Mouse (Mus musculus): ENCODE results near the gene Pcolce.
A peak's percentile ranks its signal among the peaks of the same experiment; 100 is the strongest.
"Not testable (repeated sequence)": the region's sequence is repeated elsewhere in the genome, so short reads cannot be mapped to it uniquely, and the experiment has no call there.

Gene Pcolce

GRCm38 (mm10) chr5:137629306-137629721, 15.7 kb upstream of the Pcolce start:
- DNase-seq (ENCODE audit: extremely low spot score), result no peak

GRCm38 (mm10) chr5:137628498-137629305, 15.1 kb upstream of the Pcolce start, which contains the start of the genes Fbxo24, Lrch4 and Gm20605:
TSS of gene Fbxo24 (minus strand) at chr5:137629002.
TSS of gene Lrch4 (plus strand) at chr5:137629121.
TSS of gene Gm20605 (plus strand) at chr5:137629175.
- DNase-seq (ENCODE audit: extremely low spot score), result peak; percentile 99

- DNase-seq (ENCODE audit: extremely low spot score), result no peak
Measured at GRCm38 (mm10) chr5:137627991-137628390, 14.4 kb upstream of the Pcolce start.

GRCm38 (mm10) chr5:137623937-137624530, 10.4 kb upstream of the Pcolce start:
- no peak for DNase-seq (ENCODE audit: extremely low spot score)

DNA sequence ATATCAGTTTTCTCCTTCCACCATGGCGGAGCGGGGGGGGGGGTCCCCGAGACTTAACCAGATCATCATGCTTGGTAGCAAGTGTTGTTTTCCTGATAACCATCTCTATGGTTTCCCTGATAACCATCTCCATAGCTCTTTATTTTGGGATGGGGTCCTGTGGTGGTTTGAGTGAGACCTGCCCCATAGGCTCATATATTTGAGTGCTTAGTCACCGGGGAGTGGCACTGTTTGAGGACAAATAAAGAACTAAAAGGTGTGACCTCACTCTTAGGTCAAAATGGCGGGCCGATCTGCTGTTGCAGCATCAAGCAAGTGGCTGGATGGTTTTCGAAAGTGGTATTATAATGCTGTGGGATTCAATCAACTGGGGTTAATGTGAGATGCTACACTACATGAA, 1.8 kb upstream of the Pcolce start:
- no peak for DNase-seq (ENCODE audit: extremely low spot score)

- DNase-seq (ENCODE audit: extremely low spot score), result not testable (repeated sequence)
Measured at GRCm38 (mm10) chr5:137614921-137615320, 1.3 kb upstream of the Pcolce start.

GRCm38 (mm10) chr5:137613076-137613475, 508 bp downstream of the Pcolce start:
- DNase-seq (ENCODE audit: extremely low spot score), result no peak

GRCm38 (mm10) chr5:137611245-137611602, 2.4 kb downstream of the Pcolce start:
- peak; percentile 82 for DNase-seq (ENCODE audit: extremely low spot score)

GRCm38 (mm10) chr5:137610548-137611244, 2.9 kb downstream of the Pcolce start:
- peak; percentile 87 for DNase-seq (ENCODE audit: extremely low spot score)

DNA sequence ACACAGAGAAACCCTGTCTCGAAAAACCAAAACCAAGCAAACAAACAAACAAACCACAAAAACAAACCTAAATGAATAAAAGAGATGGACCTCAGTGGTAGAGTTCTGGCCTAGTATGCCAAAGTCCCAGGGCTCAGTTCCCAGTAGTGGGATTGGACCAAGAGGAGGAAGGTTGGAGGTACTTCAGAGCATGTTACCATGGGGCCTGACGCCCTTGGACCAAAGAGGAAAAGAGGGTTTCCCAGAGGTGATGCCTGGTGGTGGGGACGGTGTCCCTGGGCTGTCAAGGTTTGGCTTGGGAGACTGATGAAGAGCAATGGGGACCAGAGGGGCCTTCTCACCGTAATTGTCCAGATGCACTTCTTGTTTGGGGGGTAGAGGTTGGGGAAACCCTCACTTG, 3.5 kb downstream of the Pcolce start:
- no peak for DNase-seq (ENCODE audit: extremely low spot score)

GRCm38 (mm10) chr5:137609292-137609691, 4.3 kb downstream of the Pcolce start:
- DNase-seq (ENCODE audit: extremely low spot score), result no peak

DNA sequence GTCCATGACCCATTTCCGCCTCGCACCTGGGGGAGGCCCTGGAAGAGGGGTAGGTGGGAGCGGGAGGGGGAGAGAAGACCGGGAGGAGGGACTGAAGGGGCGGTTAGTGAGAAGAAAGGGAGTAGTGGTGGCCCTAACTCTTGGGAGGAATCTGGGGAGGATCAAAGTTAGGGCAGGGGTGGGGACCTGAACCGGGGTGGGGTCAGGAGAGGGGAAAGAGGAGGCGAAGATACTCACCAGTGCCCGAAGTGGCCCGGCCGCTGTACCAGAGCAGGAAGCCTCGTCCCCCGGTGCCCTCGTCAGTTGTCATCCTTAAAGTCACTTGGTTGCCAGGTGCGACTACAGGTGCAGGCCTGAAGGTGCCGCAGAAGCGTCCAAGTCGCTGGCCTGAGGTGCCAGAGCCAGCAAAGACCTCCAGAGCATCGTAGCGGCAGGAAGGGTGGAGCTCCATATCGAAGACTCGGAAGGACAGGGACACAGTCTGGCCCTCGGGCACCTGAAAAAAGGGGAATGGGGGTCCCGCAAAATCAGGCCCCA, 4.9 kb downstream of the Pcolce start:
- no peak for DNase-seq (ENCODE audit: extremely low spot score)

GRCm38 (mm10) chr5:137607860-137608653, 5.5 kb downstream of the Pcolce start:
- no peak for DNase-seq (ENCODE audit: extremely low spot score)

DNA sequence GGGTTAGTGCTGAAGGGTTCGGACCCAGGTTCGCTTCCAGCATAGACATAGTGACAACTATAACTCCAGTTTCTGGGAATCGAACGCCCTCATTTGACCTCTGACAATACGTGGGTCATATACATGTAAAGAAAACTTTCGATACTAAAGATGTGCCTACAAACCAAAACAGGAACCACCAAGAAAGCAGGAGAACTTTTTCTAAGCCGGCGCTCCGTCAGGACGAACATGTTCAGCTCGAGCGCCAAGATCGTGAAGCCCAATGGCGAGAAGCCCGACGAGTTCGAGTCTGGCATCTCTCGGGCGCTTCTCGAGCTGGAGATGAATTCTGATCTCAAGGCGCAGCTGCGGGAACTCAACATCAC, 12.2 kb downstream of the Pcolce start:
- DNase-seq (ENCODE audit: extremely low spot score), result no peak

- peak; percentile 97 for DNase-seq (ENCODE audit: extremely low spot score)
Measured at GRCm38 (mm10) chr5:137600619-137601364, 12.8 kb downstream of the Pcolce start, which contains the start of gene Mospd3. TSS of gene Mospd3 (minus strand) at chr5:137601058.

DNA sequence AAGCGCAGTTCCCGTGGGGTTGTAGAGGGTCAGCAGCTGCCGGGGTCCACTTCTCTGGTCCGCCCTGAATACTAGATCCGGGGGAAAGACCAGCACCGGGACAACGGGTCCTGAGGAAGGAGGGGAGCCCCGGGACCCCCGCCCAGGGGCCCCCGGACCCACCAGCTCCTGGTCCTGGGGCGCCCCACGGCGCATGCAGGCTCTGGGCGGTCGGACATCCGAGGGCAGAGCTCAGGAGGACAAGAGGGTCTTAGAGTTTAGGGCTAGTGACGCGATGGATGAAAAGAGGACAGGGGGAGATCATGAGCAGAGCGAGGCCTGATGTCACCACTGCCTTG, 13.3 kb downstream of the Pcolce start:
- DNase-seq (ENCODE audit: extremely low spot score), result peak; percentile 59

DNA sequence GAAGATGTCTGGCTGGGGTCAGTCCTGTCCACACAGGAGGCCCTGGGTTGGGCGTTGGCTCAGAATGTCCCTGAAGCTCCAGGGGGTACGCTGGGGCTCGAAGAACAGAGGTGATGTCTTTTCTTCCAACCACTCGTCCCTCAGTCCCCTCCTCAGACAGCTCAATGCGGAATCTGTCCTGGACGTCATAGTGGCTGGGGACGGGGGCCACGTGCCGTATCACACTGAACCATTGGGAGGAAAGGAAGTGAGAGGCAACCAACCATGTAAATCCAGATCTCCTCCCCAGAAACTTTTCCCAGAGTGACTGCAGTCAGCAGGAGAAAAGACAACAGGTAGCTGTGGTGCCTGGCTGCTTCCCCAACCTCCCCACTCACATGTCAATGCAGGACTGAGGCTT, 14.0 kb downstream of the Pcolce start:
- no peak for DNase-seq (ENCODE audit: extremely low spot score)

DNA sequence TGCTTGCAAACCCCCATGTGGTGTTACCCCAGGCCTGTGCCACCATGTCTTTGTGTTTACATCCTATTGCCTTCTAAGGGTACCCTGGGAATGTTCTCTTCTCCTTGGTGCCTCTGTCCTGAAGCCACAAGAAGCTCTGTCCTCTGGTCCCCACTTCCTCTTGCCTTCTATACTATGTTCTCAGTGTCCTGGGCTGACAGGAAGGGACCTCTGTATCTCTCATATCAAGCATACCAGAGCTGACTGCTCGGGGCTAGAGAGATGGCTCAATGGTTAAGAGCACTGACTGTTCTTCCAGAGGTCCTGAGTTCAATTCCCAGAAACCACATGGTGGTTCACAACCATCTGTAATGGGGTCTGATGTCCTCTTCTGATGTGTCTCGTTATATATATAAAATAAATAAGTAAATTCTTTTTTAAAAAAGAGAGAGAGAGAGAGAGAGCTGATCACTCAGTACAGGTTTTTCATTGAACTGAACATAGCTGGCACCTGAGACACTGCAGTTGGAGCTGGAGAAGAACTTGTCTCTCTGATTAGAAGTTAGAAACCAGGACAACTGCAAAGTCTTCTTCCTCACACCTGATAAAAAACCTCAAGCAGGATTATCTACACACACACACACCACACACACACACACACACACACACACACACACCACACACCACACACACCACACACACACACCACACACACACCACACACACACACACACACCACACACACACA, 15.3 kb downstream of the Pcolce start:
- no peak for DNase-seq (ENCODE audit: extremely low spot score)

GRCm38 (mm10) chr5:137597625-137598024, 16.0 kb downstream of the Pcolce start:
- no peak for DNase-seq (ENCODE audit: extremely low spot score)

DNA sequence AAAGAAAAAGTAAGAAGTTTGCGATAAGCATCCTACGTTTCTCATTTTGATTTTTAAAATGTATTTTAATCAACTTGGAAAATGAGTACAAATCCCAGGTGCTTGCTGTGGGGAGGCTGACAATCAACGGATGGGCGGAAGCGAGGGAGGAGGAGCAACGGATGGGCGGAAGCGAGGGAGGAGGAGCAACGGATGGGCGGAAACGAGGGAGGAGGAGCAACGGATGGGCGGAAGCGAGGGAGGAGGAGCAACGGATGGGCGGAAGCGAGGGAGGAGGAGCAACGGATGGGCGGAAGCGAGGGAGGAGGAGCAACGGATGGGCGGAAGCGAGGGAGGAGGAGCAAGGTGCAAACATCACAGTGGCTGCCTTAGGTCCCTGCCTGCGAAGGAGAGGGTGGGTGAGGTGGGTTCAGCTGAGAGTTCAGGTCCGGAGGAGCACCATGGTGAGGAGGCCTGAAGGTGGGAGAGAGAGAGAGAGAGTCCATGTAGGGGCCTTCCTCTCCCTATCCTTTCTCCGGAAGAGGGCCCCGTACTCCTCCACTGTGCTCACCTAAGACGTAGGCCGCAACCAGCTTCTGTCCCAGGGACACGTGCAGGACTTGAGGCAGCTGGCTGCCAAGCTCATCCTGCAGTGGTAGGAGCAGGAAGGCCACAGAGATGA, 16.9 kb downstream of the Pcolce start:
- no peak for DNase-seq (ENCODE audit: extremely low spot score)
